Mouse (Mus musculus): ENCODE results near the gene Prph. TPM values are rescaled to one million over a fixed set of nuclear protein-coding genes. Genes with fewer than 3 reads are reported as not detected.
A peak's percentile ranks its signal among the peaks of the same experiment; 100 is the strongest.

The Prph gene
- polyA plus RNA-seq, 1 experiment: 2.3 TPM

GRCm38 (mm10) chr15:99017986-99018385 lies 37.0 kb upstream of the Prph start:
- no peaks in the 10 kb centered on the region for H3K4me1 ChIP-seq (replicated peaks; ENCODE audit: control insufficient read depth, insufficient read depth, low read length)
- H3K36me3 ChIP-seq (ENCODE audit: control insufficient read depth, insufficient read depth, low read length): no peaks in the 10 kb centered on the region
- WGBS: 89% methylated on average over 9 of the region's 9 CpGs
- H3K4me3 ChIP-seq (ENCODE audit: control insufficient read depth, insufficient read depth, low read length): no peak overlapping the region
- TF ChIP-seq CTCF (IDR thresholded peaks at IDR 0.05; ENCODE audit: borderline replicate concordance, control insufficient read depth, extremely low read depth, insufficient read depth, low read length, poor library complexity): no peak
- no peak for TF ChIP-seq POLR2A (IDR thresholded peaks at IDR 0.05; ENCODE audit: control insufficient read depth, extremely low read depth, insufficient read depth, low read length, poor library complexity)
- H3K27ac ChIP-seq (ENCODE audit: control insufficient read depth, insufficient read depth, low read length): 0 out of 2 replicates have a peak overlapping the region, but pooled peaks have one; percentile 15
- no peak for DNase-seq
- H3K27me3 ChIP-seq (ENCODE audit: control insufficient read depth, insufficient read depth, low read length): no peaks in the 10 kb centered on the region

- no peak for TF ChIP-seq POLR2A (IDR thresholded peaks at IDR 0.05; ENCODE audit: control insufficient read depth, extremely low read depth, insufficient read depth, low read length, poor library complexity)
- no peak for TF ChIP-seq CTCF (IDR thresholded peaks at IDR 0.05; ENCODE audit: borderline replicate concordance, control insufficient read depth, extremely low read depth, insufficient read depth, low read length, poor library complexity)
- Histone ChIP-seq H3K4me1 (replicated peaks; ENCODE audit: control insufficient read depth, insufficient read depth, low read length) (no peaks in the 10 kb centered on the region), H3K27me3 (ENCODE audit: control insufficient read depth, insufficient read depth, low read length) (no peaks in the 10 kb centered on the region), H3K27ac (ENCODE audit: control insufficient read depth, insufficient read depth, low read length) (no peak overlapping the region), H3K4me3 (ENCODE audit: control insufficient read depth, insufficient read depth, low read length) (no peak overlapping the region), H3K36me3 (ENCODE audit: control insufficient read depth, insufficient read depth, low read length) (no peaks in the 10 kb centered on the region)
- no peak for DNase-seq
- WGBS: 93% methylated on average over 4 of the region's 4 CpGs
Observed at GRCm38 (mm10) chr15:99018630-99019029, 36.3 kb upstream of the Prph start.

DNA sequence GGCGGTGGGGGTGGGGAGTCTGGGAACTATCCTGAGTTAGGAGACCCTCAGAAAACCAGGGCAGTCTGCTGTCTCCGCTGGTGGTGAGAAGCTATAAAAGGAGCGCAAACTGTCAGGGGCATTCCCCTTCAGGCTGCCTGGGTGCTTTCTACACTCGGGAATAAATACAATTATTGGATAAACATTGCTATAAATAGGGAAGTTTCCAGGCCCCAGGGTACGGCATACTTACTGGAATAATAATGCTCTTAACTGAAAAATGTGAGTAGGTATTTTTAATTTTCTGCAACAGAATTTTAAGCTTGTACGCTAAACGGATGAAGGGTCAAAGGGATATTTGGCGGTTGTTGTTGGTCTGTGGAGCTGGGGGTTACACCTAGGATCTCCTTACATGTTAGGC lies 35.5 kb upstream of the Prph start:
- no peaks in the 10 kb centered on the region for H3K4me1 ChIP-seq (replicated peaks; ENCODE audit: control insufficient read depth, insufficient read depth, low read length)
- H3K27me3 ChIP-seq (ENCODE audit: control insufficient read depth, insufficient read depth, low read length): no peaks in the 10 kb centered on the region
- no peak overlapping the region for H3K27ac ChIP-seq (ENCODE audit: control insufficient read depth, insufficient read depth, low read length)
- no peaks in the 10 kb centered on the region for H3K36me3 ChIP-seq (ENCODE audit: control insufficient read depth, insufficient read depth, low read length)
- no peak for DNase-seq
- WGBS: 91% methylated on average over 8 of the region's 8 CpGs
- H3K4me3 ChIP-seq (ENCODE audit: control insufficient read depth, insufficient read depth, low read length): no peak overlapping the region
- no peak for TF ChIP-seq POLR2A (IDR thresholded peaks at IDR 0.05; ENCODE audit: control insufficient read depth, extremely low read depth, insufficient read depth, low read length, poor library complexity)
- no peak for TF ChIP-seq CTCF (IDR thresholded peaks at IDR 0.05; ENCODE audit: borderline replicate concordance, control insufficient read depth, extremely low read depth, insufficient read depth, low read length, poor library complexity)

GRCm38 (mm10) chr15:99020171-99020570 lies 34.8 kb upstream of the Prph start:
- H3K4me1 ChIP-seq (replicated peaks; ENCODE audit: control insufficient read depth, insufficient read depth, low read length): no peaks in the 10 kb centered on the region
- no peaks in the 10 kb centered on the region for H3K27me3 ChIP-seq (ENCODE audit: control insufficient read depth, insufficient read depth, low read length)
- no peak overlapping the region for H3K27ac ChIP-seq (ENCODE audit: control insufficient read depth, insufficient read depth, low read length)
- no peaks in the 10 kb centered on the region for H3K36me3 ChIP-seq (ENCODE audit: control insufficient read depth, insufficient read depth, low read length)
- DNase-seq: no peak
- no peak for TF ChIP-seq CTCF (IDR thresholded peaks at IDR 0.05; ENCODE audit: borderline replicate concordance, control insufficient read depth, extremely low read depth, insufficient read depth, low read length, poor library complexity)
- no peak for TF ChIP-seq POLR2A (IDR thresholded peaks at IDR 0.05; ENCODE audit: control insufficient read depth, extremely low read depth, insufficient read depth, low read length, poor library complexity)
- no peak overlapping the region for H3K4me3 ChIP-seq (ENCODE audit: control insufficient read depth, insufficient read depth, low read length)
- WGBS: 95% methylated on average over 4 of the region's 4 CpGs

- Histone ChIP-seq H3K27me3 (ENCODE audit: control insufficient read depth, insufficient read depth, low read length) (no peaks in the 10 kb centered on the region), H3K4me1 (replicated peaks; ENCODE audit: control insufficient read depth, insufficient read depth, low read length) (no peaks in the 10 kb centered on the region), H3K4me3 (ENCODE audit: control insufficient read depth, insufficient read depth, low read length) (no peak overlapping the region), H3K36me3 (ENCODE audit: control insufficient read depth, insufficient read depth, low read length) (no peaks in the 10 kb centered on the region), H3K27ac (ENCODE audit: control insufficient read depth, insufficient read depth, low read length) (no peak overlapping the region)
- DNase-seq: no peak
- no peak for TF ChIP-seq CTCF (IDR thresholded peaks at IDR 0.05; ENCODE audit: borderline replicate concordance, control insufficient read depth, extremely low read depth, insufficient read depth, low read length, poor library complexity)
- TF ChIP-seq POLR2A (IDR thresholded peaks at IDR 0.05; ENCODE audit: control insufficient read depth, extremely low read depth, insufficient read depth, low read length, poor library complexity): no peak
- over 99% methylated on average over 7 of the region's 7 CpGs for WGBS
Observed at GRCm38 (mm10) chr15:99021255-99021654, 33.7 kb upstream of the Prph start.

- peak; percentile 74 for DNase-seq
- 17% methylated on average over 7 of the region's 8 CpGs for WGBS
- no peak for TF ChIP-seq CTCF (IDR thresholded peaks at IDR 0.05; ENCODE audit: borderline replicate concordance, control insufficient read depth, extremely low read depth, insufficient read depth, low read length, poor library complexity)
- TF ChIP-seq POLR2A (IDR thresholded peaks at IDR 0.05; ENCODE audit: control insufficient read depth, extremely low read depth, insufficient read depth, low read length, poor library complexity): no peak
- H3K27me3 ChIP-seq (ENCODE audit: control insufficient read depth, insufficient read depth, low read length): no peaks in the 10 kb centered on the region
- no peak overlapping the region for H3K27ac ChIP-seq (ENCODE audit: control insufficient read depth, insufficient read depth, low read length)
- H3K4me1 ChIP-seq (replicated peaks; ENCODE audit: control insufficient read depth, insufficient read depth, low read length): peaks cover 5% of the 10 kb centered on the region
- no peaks in the 10 kb centered on the region for H3K36me3 ChIP-seq (ENCODE audit: control insufficient read depth, insufficient read depth, low read length)
- no peak overlapping the region for H3K4me3 ChIP-seq (ENCODE audit: control insufficient read depth, insufficient read depth, low read length)
Observed at GRCm38 (mm10) chr15:99024668-99025314, 30.2 kb upstream of the Prph start.

DNA sequence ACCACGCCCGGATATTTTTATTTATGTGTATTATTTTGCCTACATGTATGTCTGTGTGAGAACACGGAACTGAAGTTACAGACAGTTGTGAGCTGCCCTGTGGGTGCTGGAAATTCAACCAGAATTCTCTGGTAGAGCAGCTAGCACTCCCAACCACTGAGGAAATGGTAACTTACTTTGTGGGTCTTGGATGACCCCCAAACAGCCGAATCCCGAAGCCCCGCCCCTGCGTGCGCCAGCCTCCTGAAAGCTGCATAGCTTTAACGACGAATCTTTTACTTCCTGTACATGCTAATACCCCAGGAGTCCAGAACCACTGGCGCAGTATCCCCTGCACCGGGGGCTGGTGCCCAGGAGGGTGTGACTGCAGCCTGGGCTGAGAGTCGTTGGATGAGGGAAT lies 29.6 kb upstream of the Prph start:
- peaks cover 5% of the 10 kb centered on the region for H3K4me1 ChIP-seq (replicated peaks; ENCODE audit: control insufficient read depth, insufficient read depth, low read length)
- no peak overlapping the region for H3K27ac ChIP-seq (ENCODE audit: control insufficient read depth, insufficient read depth, low read length)
- TF ChIP-seq CTCF (IDR thresholded peaks at IDR 0.05; ENCODE audit: borderline replicate concordance, control insufficient read depth, extremely low read depth, insufficient read depth, low read length, poor library complexity) (no peak), POLR2A (IDR thresholded peaks at IDR 0.05; ENCODE audit: control insufficient read depth, extremely low read depth, insufficient read depth, low read length, poor library complexity) (no peak)
- 54% methylated on average over 13 of the region's 13 CpGs for WGBS
- no peaks in the 10 kb centered on the region for H3K36me3 ChIP-seq (ENCODE audit: control insufficient read depth, insufficient read depth, low read length)
- no peak for DNase-seq
- H3K27me3 ChIP-seq (ENCODE audit: control insufficient read depth, insufficient read depth, low read length): no peaks in the 10 kb centered on the region
- no peak overlapping the region for H3K4me3 ChIP-seq (ENCODE audit: control insufficient read depth, insufficient read depth, low read length)
